Mouse (Mus musculus) myocyte (in vitro differentiated cells): ENCODE results near the gene Tent4a. TPM values are rescaled to one million over a fixed set of nuclear protein-coding genes. Genes with fewer than 3 reads are reported as not detected.
A peak's percentile ranks its signal among the peaks of the same experiment; 100 is the strongest.

Experiments used
- H3K27me3 ChIP-seq: one replicate; pipeline ENCODE4 v1.6.1; 2011; ENCODE audit not compliant: control insufficient read depth, insufficient read depth, insufficient read length
- H3K36me3 ChIP-seq: one replicate; pipeline ENCODE4 v1.6.1; 2011; ENCODE audit not compliant: control insufficient read depth, insufficient read depth
- H3K4me2 ChIP-seq: one replicate; pipeline ENCODE4 v1.6.1; 2011; ENCODE audit warnings: low read depth, control low read depth
- H3K4me3 ChIP-seq: one replicate; pipeline ENCODE4 v1.5.1; 2011; ENCODE audit warnings: mild to moderate bottlenecking, control low read depth, moderate library complexity
- H3K79me2 ChIP-seq: one replicate; pipeline ENCODE4 v1.6.1; 2011; ENCODE audit not compliant: control insufficient read depth, insufficient read depth
- H3ac ChIP-seq: one replicate; pipeline ENCODE4 v1.6.1; 2011; ENCODE audit not compliant: control insufficient read depth, insufficient read length
- CEBPB ChIP-seq: IDR thresholded peaks from 2 replicates; pipeline ENCODE4 v1.6.1; 2011; ENCODE audit warnings: mild to moderate bottlenecking, moderate library complexity; ENCODE audit not compliant: poor library complexity, insufficient read depth, severe bottlenecking
- E2F4 ChIP-seq: IDR thresholded peaks from one replicate; pipeline ENCODE4 v1.6.1; 2011; ENCODE audit warnings: mild to moderate bottlenecking, control low read depth, moderate library complexity; ENCODE audit not compliant: insufficient read depth
- MAX ChIP-seq: IDR thresholded peaks from one replicate; pipeline ENCODE4 v1.6.1; 2011; ENCODE audit warnings: low read depth, mild to moderate bottlenecking, control low read depth
- MYOD1 ChIP-seq, 3 experiments: IDR thresholded peaks; one replicate each; pipeline ENCODE4 v1.6.1; 2011; ENCODE audit warnings: control low read depth in 2 of 3, low read depth in 2 of 3, mild to moderate bottlenecking in 2 of 3, moderate library complexity in 1 of 3; ENCODE audit not compliant: insufficient read length in 2 of 3, control insufficient read depth in 1 of 3
- MYOG ChIP-seq, 3 experiments: IDR thresholded peaks; one replicate each; pipeline ENCODE4 v1.6.1; 2011; ENCODE audit warnings: control low read depth in 2 of 3, low read depth in 2 of 3, mild to moderate bottlenecking in 2 of 3; ENCODE audit not compliant: insufficient read length in 2 of 3, control insufficient read depth in 1 of 3, insufficient read depth in 1 of 3
- POLR2A ChIP-seq: IDR thresholded peaks from one replicate; pipeline ENCODE4 v1.6.1; 2011; ENCODE audit warnings: low read depth, mild to moderate bottlenecking, control low read depth, moderate library complexity; ENCODE audit not compliant: insufficient read length
- POLR2AphosphoS2 ChIP-seq: IDR thresholded peaks from one replicate; pipeline ENCODE4 v1.6.1; 2011; ENCODE audit warnings: low read depth, control low read depth; ENCODE audit not compliant: insufficient read length
- REST ChIP-seq: IDR thresholded peaks from one replicate; pipeline ENCODE4 v1.6.1; 2011; ENCODE audit warnings: mild to moderate bottlenecking, control low read depth, moderate library complexity; ENCODE audit not compliant: insufficient read depth, insufficient read length
- SRF ChIP-seq: IDR thresholded peaks from one replicate; pipeline ENCODE4 v1.6.1; 2011; ENCODE audit warnings: low read depth; ENCODE audit not compliant: control insufficient read depth, insufficient read length
- TCF12 ChIP-seq: IDR thresholded peaks from one replicate; pipeline ENCODE4 v1.6.1; 2011; ENCODE audit warnings: mild to moderate bottlenecking, control low read depth; ENCODE audit not compliant: poor library complexity, insufficient read depth, severe bottlenecking
- TCF3 ChIP-seq: IDR thresholded peaks from one replicate; pipeline ENCODE4 v1.6.1; 2011; ENCODE audit warnings: low read depth, control low read depth; ENCODE audit not compliant: insufficient read length
- USF1 ChIP-seq: IDR thresholded peaks from one replicate; pipeline ENCODE4 v1.6.1; 2011; ENCODE audit warnings: low read depth, mild to moderate bottlenecking, control low read depth, moderate library complexity
- polyA plus RNA-seq: library from polyadenylated mRNA; unstranded; fragments of >200 nt; fragmentation: generic; extraction: Trizol; gene quantifications from one replicate; pipeline ENCODE4 v1.2.1, GENCODE M21; 2012; ENCODE audit warnings: missing spikeins

The Tent4a gene
- polyA plus RNA-seq, 1 experiment, result 12.1 TPM

DNA sequence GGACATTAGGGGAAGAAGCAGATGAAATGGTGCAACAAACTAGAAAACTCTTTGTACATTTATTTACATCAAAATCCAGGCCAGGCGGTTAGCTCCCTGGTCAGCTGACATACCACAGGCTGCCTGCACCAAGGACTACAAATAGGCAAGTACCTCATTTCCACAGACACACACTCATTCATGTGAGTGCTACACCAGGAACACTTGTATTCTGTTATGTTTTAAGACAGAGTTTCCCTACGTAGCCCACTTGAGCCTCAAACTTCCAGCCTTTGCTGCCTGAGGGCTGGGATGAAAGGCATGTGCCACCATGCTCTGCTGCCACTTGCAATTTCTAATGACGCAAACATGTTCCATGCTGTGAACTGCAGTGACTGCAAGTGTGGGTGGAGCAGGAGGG is 19.3 kb downstream of the Tent4a start:
- TF ChIP-seq POLR2AphosphoS2, result no peak
- no peak for TF ChIP-seq E2F4
- TF ChIP-seq TCF3, result no peak
- TF ChIP-seq MYOG (IDR thresholded peaks at IDR 0.05; ENCODE audit: control insufficient read depth in 1 of 3, insufficient read depth in 1 of 3, insufficient read length in 2 of 3, low read depth in 2 of 3), result no peak
- TF ChIP-seq POLR2A, result no peak
- no peak for TF ChIP-seq SRF
- no peak for TF ChIP-seq USF1
- TF ChIP-seq CEBPB, result no peak
- TF ChIP-seq REST, result no peak
- TF ChIP-seq TCF12, result no peak
- no peak for TF ChIP-seq MAX
- no peak for TF ChIP-seq MYOD1 (IDR thresholded peaks at IDR 0.05; ENCODE audit: control insufficient read depth in 1 of 3, insufficient read length in 2 of 3, low read depth in 2 of 3)
- peaks cover 40% of the 10 kb centered on the region for H3K79me2 ChIP-seq
- no peak overlapping the region for H3K4me3 ChIP-seq
- H3K36me3 ChIP-seq, result no peaks in the 10 kb centered on the region
- H3K4me2 ChIP-seq, result no peak overlapping the region
- no peak overlapping the region for H3ac ChIP-seq
- no peaks in the 10 kb centered on the region for H3K27me3 ChIP-seq

DNA sequence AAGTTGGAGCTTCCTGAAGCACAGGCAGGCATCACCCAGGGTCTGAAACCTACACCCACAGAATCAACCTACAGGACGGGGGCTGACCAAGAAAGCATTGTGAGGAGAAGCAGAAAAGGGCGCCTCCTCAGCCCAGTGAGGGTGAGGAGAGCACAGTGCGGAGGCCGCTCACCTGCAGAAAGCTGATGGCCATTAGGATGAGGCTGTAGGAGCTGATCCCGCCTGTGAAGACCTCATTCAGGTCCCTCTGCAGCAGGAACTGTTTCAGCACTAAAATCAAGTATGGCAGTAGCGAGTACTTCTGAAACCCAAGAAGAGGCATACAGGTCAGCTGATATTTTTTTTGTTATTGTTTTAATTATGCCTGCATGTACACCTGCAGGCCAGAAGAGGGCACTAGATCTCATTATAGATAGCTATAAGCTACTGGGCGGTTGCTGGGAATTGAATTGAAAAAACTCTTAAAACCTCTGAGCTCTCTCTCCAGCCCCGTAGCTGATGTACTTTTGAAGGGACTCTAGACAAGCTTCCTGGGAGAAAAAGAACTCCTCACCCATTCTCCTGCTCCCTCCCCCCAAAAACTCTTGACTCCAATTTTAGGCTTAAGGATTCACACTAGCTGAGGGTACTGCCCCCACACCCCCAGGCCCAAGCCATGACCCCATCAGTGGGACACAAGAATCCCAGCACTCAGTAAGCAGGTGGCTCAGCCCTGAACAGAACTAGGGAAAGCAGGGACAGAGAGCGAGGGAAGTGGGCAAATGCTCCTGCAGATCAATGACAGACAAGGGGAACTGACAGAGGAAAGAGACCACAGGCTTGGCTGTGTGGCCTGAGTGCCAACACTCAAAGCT is 24.8 kb downstream of the Tent4a start:
- Histone ChIP-seq H3K27me3 (no peaks in the 10 kb centered on the region), H3ac (no peak overlapping the region), H3K4me3 (no peak overlapping the region), H3K4me2 (no peak overlapping the region), H3K79me2 (no peaks in the 10 kb centered on the region), H3K36me3 (peaks cover 11% of the 10 kb centered on the region)
- TF ChIP-seq USF1 (peak; percentile 32), CEBPB (no peak), MYOG (IDR thresholded peaks at IDR 0.05; ENCODE audit: control insufficient read depth in 1 of 3, insufficient read depth in 1 of 3, insufficient read length in 2 of 3, low read depth in 2 of 3) (no peak), E2F4 (no peak), SRF (no peak), POLR2A (no peak), REST (no peak), MAX (no peak)

GRCm38 (mm10) chr13:69507666-69508065 is 26.8 kb downstream of the Tent4a start:
- no peak overlapping the region for H3ac ChIP-seq
- no peak overlapping the region for H3K4me2 ChIP-seq
- no peaks in the 10 kb centered on the region for H3K27me3 ChIP-seq
- H3K36me3 ChIP-seq, result peaks cover 14% of the 10 kb centered on the region
- TF ChIP-seq TCF12 (no peak), POLR2AphosphoS2 (no peak), POLR2A (no peak), USF1 (no peak), MAX (no peak), SRF (no peak), TCF3 (no peak), MYOD1 (IDR thresholded peaks at IDR 0.05; ENCODE audit: control insufficient read depth in 1 of 3, insufficient read length in 2 of 3, low read depth in 2 of 3) (no peak), E2F4 (no peak), REST (no peak), CEBPB (no peak)
- no peak overlapping the region for H3K4me3 ChIP-seq
- H3K79me2 ChIP-seq, result no peaks in the 10 kb centered on the region

DNA sequence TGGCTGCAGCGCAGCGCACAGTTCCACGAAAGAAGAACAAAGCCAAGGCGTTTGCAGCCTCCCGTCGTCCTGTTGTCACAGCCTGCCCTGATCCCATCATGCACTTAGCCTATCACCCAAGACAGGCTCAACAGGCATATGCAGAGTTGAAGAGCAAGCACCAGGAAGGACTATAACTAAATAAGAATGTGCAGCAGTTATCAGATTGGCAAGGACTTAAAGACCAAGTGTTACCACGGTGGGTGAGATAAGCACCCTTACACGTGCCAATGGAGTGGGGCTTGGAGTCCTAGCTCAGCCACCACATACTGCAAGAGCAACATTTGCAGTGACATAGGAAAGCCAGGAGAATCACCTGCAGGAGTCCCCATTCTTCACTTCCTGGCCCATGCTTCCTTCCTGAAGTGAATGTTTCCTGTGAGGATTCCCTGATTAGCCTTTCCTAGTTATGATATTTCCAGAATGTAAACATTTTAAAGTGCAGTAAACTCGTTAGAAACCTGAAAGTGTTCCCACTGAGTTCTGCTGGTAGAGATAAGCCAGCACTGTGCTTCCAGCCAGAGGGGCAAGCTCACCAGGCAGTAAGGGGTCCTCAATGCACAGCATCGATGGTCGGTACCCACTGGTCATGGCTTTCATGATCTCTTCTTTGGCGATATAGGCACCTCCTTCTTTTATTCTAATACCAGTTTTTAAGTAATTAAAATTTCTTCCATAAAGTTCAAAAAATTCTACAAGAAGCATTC is 27.9 kb downstream of the Tent4a start:
- H3K36me3 ChIP-seq, result peaks cover 14% of the 10 kb centered on the region
- no peak overlapping the region for H3K4me3 ChIP-seq
- TF ChIP-seq REST (no peak), TCF3 (no peak), MAX (no peak), MYOD1 (IDR thresholded peaks at IDR 0.05; ENCODE audit: control insufficient read depth in 1 of 3, insufficient read length in 2 of 3, low read depth in 2 of 3) (no peak)
- no peaks in the 10 kb centered on the region for H3K79me2 ChIP-seq
- H3K27me3 ChIP-seq, result no peaks in the 10 kb centered on the region
- no peak overlapping the region for H3ac ChIP-seq
- H3K4me2 ChIP-seq, result no peak overlapping the region

DNA sequence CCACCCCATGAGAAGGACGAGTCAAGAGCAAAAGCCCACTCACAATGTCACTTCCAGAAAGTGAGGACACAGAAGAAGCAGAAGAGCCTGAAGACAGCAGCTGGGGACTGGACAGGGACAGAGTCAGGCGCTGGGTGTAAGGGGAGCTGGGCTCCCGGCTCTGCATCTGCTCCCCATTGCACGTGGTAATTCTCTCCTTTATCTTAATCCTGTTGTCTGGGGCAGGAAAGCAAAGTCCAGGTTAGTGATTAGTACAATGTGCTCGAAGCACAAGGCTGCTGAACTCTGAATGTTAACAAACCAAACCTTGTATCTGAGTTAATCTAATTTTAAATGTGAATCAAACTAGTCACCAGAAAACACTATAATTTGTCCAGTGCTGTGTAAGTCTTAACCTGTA is 31.6 kb downstream of the Tent4a start:
- no peaks in the 10 kb centered on the region for H3K79me2 ChIP-seq
- H3K4me3 ChIP-seq, result no peak overlapping the region
- H3K27me3 ChIP-seq, result no peaks in the 10 kb centered on the region
- no peak for TF ChIP-seq TCF12
- no peak for TF ChIP-seq TCF3
- no peak for TF ChIP-seq USF1
- TF ChIP-seq POLR2AphosphoS2, result no peak
- no peak overlapping the region for H3K4me2 ChIP-seq
- peaks cover 11% of the 10 kb centered on the region for H3K36me3 ChIP-seq
- no peak overlapping the region for H3ac ChIP-seq
